Mouse (Mus musculus) c-Kit-positive CD71-negative TER-119-negative erythroid progenitor cells, embryonic 14.5 days (primary cell): ENCODE measurements around the gene Tlx2.

ENCODE experiments used
- DNase-seq: peaks from one replicate; pipeline ENCODE4 v3.0.0-alpha.2; 2013; ENCODE audit warnings: low read depth

Gene Tlx2

DNA sequence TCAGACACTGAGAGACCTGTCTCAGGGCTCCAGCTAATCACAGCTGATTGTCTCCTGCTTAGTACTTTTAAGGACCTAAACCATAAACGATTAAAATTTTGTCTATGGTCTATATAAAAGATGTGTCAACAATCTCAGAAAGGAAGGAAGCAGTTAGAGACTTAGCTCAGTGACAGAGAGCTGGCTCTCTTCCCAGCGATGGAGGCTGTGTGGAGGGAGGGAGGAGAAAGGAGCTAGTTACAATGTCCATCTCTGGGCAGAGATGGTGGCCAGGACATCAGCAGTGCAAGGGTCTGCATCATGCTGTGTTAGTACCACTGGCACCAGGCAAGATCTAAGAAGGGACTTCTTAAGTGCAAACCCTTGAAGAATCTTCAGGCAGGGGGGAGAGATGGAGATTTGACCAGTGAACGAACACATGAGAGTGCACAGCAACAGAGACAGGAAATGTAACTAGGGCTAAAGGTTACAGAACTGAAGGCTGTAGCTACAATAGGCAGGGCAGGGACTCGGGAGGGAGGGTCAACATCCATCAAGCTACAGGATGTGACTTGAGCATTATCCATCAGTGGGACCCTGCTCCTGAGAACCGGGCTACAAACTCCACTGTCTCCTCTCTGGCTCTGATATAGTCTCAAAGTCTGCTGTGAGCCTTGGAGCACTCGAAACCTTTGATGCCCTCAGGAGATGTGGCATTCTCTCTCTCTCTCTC, 22.5 kb upstream of the Tlx2 start:
- DNase-seq: no peak

DNA sequence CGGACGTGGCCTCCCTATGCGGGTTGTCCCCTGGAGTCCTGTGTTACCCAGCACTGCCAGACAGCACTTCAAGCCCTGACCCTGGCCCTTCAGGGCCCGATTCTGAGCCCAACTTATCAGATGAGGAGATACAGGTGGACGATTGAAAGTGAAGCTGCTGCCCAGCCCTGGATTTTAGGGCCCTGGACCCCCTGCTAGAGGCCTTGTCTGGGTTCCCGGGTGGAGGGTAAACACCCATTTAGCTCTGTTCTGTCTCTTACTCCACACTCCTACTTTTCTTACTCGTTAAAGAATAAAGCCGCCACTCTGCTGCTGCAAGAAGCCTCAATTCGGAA, 17.8 kb upstream of the Tlx2 start:
- no peak for DNase-seq

DNA sequence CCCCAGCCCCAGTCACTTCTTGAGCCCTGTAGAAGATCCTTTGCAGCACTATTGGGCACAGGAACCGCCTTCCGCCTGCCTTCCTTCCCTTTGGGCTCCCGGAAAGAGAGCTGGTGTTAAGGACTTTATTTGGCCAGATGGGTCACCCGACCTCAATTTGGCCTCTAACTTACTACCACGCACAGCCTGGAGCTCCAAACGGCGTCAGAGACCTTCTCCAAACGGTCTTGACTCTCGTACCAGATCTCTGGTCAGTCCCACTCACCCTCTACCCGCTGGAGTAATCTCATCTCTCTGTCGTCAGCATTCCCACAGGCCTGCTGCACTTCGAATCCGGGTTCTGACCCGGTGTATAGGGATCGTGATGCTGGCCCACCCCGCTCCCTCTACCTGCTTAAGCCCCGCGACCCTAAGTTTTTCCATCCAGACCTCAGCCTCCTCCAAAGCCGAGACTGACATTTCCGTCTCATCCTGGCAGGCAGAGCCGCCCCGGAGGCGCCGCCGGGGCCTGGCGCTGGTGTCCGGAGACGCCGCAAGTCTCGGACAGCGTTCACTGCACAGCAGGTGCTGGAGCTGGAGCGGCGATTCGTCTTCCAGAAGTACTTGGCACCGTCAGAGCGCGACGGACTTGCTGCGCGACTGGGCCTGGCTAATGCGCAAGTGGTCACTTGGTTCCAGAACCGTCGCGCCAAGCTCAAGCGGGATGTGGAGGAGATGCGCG, 17.3 kb upstream of the Tlx2 start:
- DNase-seq: no peak

DNA sequence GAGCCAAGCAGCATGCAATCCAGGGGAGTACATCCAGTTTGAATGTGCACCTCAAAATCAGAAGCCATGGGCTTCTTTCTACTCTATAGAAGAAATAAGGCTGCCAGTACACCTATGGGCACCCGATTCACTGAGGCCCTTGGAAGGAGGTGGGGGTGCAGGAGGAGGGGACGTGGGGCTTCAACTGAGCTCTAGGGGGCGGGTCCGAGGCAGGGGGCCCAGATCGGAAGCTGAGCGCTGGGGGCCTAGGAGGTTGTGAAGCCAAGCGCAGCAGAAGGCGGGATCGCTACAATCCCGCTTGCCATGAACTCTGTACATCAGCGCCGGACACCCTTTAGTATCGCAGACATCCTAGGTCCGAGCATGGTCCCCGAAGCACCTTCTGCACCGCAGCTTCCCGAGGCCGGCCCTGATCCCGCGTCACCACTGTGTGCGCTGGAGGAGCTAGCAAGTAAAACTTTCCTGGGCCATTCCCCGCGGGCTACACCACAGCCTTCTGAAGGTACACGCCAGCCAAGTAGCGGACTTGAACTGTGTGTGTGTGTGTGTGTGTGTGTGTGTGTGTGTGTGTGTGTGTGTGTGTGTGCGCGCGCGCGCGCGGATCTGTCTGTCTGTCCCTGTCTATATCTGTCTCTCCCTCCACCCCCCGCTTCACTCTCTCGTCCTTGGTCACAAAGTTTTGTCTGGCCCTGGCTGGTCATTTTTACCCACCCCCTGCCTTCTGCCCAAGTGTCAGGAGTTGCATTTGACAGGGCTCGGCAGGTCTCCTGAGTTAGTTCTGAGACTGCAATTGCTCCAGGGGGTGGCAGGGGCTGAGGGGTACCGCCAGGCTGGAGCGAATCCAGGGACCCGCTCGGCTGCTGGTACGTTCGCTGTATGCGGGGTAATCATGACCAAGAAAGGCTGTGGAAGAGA, 16.3 kb upstream of the Tlx2 start, which contains the start of gene Lbx2:
TSS of gene Lbx2 (plus strand) at position 247 of the 915 bp plus-strand sequence.
- no peak for DNase-seq

DNA sequence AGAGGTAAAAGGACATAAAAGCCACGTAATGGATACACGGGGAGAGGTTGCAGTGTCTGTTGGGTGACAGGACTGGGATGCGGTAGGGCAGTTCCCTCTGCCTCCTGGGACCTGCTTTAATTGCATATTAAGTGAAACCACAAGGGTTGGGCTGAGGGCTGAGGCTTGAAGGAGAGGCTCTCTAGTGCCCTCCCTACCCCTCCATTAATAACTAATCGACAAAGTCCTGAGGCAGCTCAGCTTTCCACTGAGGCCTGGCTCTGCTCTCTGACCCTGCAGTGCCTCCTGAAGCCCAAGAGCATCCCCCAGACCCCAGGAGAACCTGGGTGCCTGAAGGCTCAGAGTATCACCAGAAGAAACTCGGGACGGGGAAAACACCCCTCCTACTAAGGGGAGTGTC, 14.4 kb upstream of the Tlx2 start:
- no peak for DNase-seq

DNA sequence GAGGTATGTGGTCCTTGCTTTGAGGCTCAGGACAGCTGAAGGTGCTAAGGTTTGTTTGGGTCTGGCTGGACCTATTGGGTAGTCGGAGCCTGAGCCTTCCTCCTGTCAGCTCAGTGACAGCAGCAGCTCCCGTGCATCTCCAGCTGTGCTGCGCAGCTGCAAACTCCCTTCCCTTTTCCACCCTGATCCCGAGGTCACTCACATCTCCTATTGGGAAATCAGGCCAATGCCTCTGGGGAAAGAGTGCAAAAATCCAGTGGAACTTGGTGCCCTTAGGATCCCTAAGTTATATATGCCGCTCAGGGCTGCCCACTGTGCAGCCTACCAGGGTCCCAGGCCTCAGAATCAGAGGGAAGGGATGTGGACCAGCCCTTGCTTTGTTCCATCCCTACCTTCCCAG, 13.4 kb upstream of the Tlx2 start:
- no peak for DNase-seq

DNA sequence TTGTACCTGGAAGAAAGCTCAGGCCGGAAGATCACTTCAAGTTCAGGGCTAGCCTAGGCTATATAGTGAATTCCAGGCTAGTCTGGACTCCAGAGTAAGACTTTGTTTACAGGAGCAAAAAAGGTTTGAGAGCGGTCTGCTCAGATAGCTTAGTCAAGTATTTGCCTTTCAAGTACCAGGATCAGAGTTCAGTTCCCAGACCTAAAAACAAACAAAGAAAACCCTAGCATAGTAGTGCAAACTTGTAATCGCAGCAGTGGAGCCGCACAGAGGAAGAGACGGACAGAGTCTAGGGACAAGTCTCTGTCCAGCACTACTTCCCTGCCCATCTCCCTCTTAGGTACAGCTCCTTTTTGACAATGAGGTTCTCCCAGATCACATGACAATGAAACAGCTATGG, 10.1 kb upstream of the Tlx2 start:
- no peak for DNase-seq

DNA sequence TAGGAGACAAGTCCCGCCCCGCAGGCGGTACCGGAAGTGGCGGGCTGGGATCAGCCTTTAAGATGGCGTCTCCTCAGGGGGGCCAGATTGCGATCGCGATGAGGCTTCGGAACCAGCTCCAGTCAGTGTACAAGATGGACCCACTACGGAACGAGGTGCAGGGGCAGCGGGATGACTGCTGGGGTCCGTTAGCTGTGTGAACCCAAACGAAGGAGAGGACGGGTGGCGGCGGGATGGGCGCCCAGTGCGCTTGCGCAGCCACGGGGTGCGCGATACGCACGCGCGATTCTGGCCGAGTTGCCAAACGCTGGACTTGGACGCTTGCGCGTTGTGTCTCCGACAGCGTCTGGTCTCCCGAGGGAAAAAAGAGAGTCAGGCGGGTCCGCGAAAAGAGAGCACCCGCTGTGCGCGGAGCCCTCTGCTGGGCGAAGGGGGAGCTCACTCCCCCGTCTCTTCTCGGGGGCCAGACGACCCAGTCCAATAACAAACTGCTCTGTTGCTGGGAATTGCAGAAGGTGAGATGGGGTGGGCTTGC, 8.3 kb upstream of the Tlx2 start:
- DNase-seq: peak; percentile 83

DNA sequence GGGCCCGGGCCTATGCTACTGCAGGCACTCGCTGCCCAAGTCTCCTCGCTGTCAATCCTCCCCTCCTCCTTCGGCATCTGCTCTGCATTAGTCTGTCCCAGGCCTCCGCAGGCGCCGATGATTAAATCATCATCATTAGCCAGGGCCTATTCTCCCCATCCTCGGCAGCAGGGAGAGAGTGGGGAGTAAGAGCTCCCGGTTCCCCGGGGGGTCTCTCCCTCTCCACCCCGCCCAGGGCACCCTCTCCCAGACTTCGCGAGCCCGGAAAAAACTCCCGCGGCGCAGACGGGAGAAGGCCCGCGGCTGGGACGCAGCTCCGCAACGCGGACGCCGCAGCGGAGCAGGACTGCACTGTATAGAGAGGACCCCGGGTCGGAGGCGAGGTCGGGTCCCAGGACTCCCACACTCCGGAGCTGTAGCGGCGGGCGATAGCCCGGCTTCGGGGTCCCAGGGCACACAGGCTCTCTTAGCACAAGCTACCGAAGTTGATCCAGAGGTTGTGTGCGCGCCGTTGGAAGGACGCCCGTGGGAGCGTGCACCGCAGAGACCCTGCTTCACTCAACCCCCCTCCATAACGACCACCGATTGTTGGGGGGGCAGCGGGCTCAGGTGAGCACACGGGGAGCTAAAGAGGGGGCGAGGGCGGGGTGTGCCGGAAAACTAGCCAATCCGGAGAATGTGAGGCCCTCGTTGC, 7.7 kb upstream of the Tlx2 start, which contains the start of gene Pcgf1:
TSS of gene Pcgf1 (plus strand) at position 240 of the 694 bp plus-strand sequence.
- peak; percentile 98 for DNase-seq

DNA sequence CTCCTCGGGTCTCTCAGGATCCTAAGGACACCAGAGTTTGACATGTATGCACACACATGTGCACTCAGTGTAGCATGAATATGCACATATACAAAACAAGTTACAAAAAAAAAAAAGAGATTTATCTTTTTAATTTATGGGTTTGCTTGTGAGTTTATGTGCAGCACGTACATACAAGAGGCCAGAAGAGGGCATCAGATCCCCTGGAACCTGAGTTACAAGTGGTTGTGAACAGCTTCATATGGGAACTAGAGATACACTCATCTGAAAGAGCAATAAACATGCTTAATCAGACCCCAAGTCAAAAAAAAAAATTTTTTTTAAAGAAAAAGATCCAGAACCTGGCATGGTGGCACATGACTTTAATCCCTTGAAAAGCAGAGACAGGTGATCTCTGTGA, 4.9 kb upstream of the Tlx2 start:
- DNase-seq: no peak

DNA sequence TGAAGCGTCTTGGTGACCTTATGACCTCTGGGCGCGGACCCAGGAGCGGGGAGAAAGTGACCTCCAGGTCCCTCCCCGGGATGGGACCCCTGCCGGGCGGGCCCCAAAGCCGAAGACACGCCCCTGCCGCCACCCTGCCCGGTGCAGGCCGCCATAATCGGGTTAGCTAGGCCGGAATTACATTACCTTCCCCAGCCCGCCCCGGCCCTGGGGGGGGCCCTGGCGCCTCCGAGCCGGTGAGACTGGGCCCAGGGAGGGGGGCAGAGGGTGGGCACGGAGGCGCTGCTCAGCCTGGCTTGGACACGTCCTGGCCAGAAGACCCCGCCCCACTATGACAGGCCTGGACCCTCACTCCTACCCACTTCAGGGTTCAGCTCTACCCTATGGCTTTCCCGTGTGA, 1.1 kb upstream of the Tlx2 start:
- DNase-seq: no peak

DNA sequence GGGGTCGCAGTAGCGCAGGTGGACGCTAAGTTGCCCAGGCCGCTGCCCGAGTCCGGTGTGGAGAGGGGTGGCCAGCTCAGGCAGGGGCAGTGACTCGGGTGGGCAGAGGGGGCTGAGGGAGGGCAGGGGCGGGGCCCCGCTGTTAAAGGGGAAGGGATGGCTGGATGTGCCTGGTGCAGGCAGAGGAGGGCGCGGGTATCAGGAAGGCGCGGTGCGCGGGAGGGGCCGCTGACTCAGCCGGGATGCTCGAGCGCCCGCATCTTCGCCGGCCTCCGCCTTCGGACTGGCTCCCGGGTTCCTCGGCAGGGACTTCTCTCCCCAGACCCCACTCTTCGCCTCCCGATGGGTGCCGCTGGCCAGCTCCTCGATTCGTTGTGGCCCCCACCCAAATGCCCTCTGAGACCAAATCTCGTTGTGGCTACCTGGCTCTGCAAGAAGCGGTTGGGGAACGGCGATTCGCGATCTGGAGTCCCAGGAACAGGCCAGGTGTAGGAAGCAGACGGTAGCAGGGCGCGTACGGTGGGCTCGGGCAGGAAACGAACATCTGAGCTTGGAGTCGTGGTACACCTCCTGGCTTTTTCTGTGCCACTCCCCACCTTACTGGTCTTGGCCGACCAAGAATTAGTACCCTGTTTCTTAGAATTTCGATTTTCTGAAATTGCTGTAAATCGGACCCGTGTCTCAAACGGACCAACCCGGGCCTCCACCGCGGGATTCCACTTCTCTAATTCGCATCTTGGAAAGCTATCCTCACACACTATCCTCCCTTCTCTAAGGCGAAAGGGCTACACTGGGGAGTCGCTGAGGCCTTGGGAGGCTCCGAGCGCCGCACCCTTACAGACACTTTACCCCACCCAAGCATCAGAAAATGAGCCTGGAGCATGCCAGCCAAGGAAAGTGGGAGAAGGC, 472 bp upstream of the Tlx2 start:
- no peak for DNase-seq

DNA sequence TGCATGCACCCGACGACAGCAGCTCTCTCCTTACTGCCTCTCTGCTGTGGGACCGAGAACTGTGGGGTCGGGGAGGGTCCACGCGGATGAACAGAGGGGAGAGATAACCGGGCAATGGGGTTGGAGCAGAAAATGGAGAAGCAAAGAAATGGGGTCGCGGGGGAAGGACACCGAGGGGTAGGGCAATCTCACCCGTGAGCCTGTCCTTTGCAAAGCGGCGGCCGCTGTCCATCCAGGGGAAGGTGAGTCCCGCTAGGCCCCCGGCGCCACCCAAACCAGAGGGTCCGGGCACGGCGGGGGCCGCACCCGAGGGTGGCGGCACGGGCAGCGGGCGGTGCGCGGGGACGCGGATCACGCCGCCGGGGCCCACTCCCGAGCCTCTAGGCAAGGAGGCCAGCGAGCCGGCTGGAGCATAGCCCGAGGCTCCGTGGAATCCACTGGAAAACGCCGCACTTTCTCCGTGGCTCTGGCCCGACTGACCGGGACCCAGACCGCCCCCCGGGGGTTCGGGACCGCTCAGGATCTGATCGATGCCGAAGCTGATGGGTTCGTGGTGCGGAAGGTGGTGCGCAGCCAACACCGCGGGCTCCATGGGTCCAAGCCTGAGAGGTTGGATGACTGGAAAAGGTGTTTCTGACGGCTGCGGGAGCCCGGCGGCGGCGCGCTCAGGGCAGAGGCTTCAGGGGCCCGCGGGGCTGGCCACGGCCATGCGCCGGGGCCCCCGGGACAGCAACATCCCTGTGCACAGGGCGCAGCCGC, 426 bp downstream of the Tlx2 start:
- no peak for DNase-seq

DNA sequence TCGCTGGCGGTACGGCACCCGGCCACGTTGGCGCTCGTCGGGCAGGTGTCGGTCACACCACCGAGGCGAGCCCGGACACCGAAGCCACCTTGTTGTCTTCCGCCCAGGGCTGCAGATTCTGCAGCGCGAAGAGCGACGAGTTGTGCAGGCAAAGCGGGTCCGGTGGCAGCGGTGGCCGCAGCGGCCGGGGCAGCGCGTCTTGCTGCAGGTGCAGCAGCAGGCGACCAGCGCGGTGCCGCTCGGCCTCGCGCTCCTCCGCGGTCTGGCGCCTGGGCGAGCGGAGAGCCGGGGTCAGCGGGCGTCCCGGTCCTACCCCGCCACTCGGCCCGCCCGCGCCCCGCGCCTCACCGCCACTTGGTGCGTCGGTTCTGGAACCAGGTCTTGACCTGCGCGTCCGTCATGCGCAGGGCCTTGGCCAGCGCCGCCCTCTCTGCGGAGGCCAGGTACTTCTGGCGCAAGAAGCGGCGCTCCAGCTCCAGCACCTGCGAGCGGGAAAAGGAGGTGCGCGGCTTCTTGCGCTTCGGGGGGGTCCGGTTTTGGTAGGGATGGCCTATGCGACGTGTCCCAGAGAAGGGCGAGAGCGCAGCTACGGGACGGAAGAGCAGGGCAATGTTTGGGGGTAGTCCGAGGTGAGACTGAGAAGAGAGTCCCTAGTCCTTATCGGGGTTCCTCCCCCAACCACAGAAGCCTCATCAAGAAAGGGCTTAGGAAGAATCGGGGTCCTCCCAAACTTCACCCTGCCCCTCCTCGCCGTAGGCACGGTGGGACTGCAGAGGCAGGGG, 1.2 kb downstream of the Tlx2 start:
- DNase-seq: no peak

DNA sequence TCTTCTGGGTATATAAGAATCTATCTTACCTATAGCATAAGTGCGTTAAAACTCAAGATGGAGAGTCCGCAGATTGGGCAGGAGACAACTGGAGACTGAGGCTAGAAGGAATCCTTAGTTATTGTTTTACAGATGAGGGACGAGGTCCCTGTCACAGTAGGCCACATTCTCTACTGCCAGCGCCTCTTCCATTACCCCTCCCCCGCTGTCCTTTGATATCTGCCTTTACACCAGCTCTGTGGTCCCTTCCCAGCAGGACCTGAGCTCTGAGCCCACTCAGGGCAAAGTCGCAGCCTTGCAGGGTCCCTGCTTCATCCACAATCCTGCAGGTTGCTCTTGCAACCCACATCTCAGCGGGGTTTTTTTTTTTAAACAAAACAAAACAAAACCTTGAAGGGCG, 1.9 kb downstream of the Tlx2 start:
- DNase-seq: no peak

DNA sequence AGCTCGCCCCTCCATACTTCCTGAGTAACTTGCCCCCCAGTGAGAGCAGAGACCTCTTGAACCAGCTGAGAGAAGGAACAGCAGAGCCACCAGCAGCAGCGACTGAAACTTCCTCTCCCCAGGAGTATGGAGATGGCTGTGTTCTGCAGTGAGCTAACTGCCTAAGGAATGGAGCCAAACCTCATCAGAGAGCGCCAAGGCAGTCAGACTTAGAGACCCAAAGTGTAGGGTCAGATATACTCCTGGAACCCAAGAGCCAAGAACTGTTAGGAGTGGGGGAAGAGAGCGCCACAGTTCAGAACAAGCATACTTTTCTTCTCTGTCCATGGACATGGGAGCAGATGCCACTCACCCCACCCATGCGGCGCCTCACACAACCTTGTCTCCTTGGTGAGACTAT, 3.7 kb downstream of the Tlx2 start:
- no peak for DNase-seq

DNA sequence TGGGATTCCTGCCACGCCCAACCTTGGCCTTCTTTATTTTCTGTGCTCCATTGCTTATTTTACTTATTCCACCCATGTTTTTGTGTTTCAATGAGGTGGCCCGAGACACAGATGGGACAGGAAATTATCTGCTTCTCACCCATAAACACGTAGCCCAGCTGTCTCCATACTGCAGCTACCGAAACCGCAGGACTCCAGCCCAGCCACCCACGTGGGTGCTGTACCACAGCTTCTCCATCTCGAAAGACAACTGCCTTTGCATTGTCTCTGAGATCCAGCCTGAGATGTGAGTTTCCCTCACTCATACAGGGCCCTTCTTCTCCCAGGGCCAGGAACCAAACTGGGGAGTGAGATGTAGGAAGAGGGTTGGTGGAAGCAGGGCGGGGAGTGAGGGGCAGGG, 4.1 kb downstream of the Tlx2 start:
- DNase-seq: no peak

DNA sequence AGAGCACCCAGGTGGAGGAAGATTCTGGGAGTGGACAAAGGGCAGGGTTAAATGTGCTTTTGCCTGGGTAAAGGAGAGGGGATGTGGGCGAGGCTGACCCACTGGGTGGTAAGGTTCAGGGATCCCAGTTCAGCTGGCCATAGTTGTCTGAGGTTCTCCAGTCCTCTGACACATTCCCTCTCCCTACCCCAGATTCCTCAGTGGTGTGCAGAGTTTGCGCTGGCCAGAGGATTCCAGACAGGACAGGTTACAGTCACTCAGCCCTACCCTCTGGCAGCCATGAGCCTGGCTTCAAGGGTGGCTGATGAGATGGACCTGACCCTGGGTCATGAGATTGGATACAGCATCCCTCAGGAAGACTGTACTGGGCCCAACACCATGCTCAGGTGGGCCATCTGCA, 11.4 kb downstream of the Tlx2 start:
- DNase-seq: no peak

DNA sequence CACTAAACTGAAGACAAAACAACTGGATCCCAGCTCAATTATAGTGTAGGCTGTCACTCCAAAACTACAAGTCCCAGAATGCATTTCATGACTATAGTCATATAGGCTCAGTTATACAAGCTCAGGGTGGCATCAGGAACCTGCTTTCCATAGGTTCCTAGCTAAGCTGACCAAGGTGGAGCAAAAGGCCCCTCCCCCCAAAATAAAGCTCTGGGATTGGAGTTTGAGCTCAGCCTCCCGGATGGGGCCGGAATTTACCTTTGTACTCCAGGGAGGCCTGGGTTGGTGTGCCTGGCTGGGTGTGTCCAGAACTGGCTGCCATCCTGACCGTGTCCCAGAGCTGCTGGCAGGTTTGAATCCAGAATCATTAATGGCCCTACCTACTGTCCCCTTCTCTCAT, 12.3 kb downstream of the Tlx2 start, which contains the start of gene Dqx1:
TSS of gene Dqx1 (plus strand) at position 55 of the 400 bp plus-strand sequence.
- no peak for DNase-seq
